Mouse (Mus musculus) lung, embryonic 15.5 days (tissue): Measurements from ENCODE around the gene Ganc. TPM values are rescaled to one million over a fixed set of nuclear protein-coding genes. Genes with fewer than 3 reads are reported as not detected.
A peak's percentile ranks its signal among the peaks of the same experiment; 100 is the strongest.

Experiments
- ATAC-seq: fragments of 200-750 bp; cut with Nextera tagmentation; 2 replicates; pipeline ENCODE4 v1.8.0; 2017; ENCODE audit warnings: moderate number of reproducible peaks, borderline replicate concordance; ENCODE audit not compliant: low FRiP score, low TSS enrichment; ENCODE audit errors: extremely low read depth
- H3K27ac ChIP-seq: fragments of 300-500 bp; sonication (generic); 2 replicates; pipeline ENCODE4 v1.5.1; 2015; ENCODE audit warnings: moderate library complexity, mild to moderate bottlenecking, inconsistent platforms
- H3K27me3 ChIP-seq: fragments of 300-500 bp; sonication (generic); 2 replicates; pipeline ENCODE4 v1.6.1; 2015; ENCODE audit warnings: inconsistent platforms
- H3K36me3 ChIP-seq: fragments of 300-500 bp; sonication (generic); 2 replicates; pipeline ENCODE4 v1.6.1; 2015; ENCODE audit warnings: inconsistent platforms
- H3K4me1 ChIP-seq: fragments of 300-500 bp; sonication (generic); 2 replicates; pipeline ENCODE4 v1.6.1; 2015; ENCODE audit warnings: inconsistent platforms
- H3K4me2 ChIP-seq: fragments of 300-500 bp; sonication (generic); 2 replicates; pipeline ENCODE4 v1.6.1; 2015; ENCODE audit warnings: inconsistent platforms, mild to moderate bottlenecking, moderate library complexity
- H3K4me3 ChIP-seq: fragments of 300-500 bp; sonication (generic); 2 replicates; pipeline ENCODE4 v1.5.1; 2015; ENCODE audit warnings: mild to moderate bottlenecking, inconsistent platforms
- H3K9ac ChIP-seq: fragments of 300-500 bp; sonication (generic); 2 replicates; pipeline ENCODE4 v1.6.1; 2015; ENCODE audit warnings: inconsistent platforms
- H3K9me3 ChIP-seq: fragments of 300-500 bp; sonication (generic); 2 replicates; pipeline ENCODE4 v1.6.1; 2016; ENCODE audit warnings: inconsistent platforms
- WGBS: fragments of 180-500 bp; shearing (Covaris S2); methylation state at CpG from one replicate; pipeline ENCODE4 v1.1.7; 2015; 5-methylcytosine and 5-hydroxymethylcytosine counted together
- polyA plus RNA-seq: library from polyadenylated mRNA; unstranded; fragments of >200 nt; fragmentation: Nextera tagmentation; extraction: Ambion mirVana; gene quantifications from 2 replicates; pipeline ENCODE4 v1.2.1, GENCODE M21; 2015

Ganc gene
- 7.2 and 9.7 TPM in 2 replicates for polyA plus RNA-seq

DNA sequence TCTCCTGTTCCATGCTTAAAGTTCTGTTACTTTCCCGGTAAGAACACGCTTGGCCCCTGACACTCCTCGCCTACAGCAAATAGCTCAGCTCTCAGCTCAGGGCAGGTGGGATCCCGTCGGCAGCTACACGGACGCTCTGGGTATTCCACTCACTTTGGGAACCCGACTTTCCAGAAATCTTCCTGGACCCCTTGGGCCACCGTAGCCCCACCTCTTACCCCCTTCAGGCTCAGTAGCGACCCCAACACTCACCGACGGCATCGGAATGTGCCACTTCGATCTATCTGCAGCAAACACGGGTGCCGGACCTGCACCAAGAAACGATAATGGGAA, at the start of gene Ganc:
Ganc (plus strand) TSS at position 244 of the 333 bp plus-strand sequence.
- Histone ChIP-seq H3K9ac (peak within 1 kb of the TSS; percentile 77), H3K27ac (peak within 1 kb of the TSS; percentile 96), H3K9me3 (no peaks in the 10 kb centered on the region; the same call in 1 of the 2 replicates), H3K4me2 (peak within 1 kb of the TSS; percentile 66), H3K27me3 (no peaks in the 10 kb centered on the region), H3K4me3 (peak within 1 kb of the TSS; percentile 61), H3K36me3 (no peaks in the 10 kb centered on the region), H3K4me1 (peaks cover 16% of the 10 kb centered on the region)
- 0% methylated on average over 17 of the region's 17 CpGs for WGBS
- peak; percentile 79 for ATAC-seq

DNA sequence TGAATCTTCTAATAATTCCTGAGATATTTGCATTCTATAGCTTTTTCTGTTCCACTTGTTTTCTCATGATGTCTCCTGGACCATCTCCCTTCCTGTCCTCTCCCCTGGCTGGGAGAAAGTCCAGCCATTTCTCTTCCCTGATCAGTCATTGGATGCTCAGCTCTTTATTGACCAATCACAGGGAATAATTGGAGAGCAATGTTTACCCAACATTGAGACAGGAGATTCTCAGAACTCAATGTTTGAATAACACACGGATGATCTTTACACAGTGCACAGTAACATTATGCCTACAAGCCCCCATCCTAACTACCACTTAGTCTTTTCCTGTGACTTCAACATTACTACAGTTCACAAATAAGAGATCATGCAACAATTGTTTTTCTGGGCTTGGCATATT, 43.3 kb upstream of the Ganc start:
- H3K9me3 ChIP-seq, result no peaks in the 10 kb centered on the region
- no peaks in the 10 kb centered on the region for H3K27me3 ChIP-seq
- WGBS, result 57% methylated on average over 1 of the region's 1 CpGs
- no peak overlapping the region for H3K27ac ChIP-seq
- peaks cover 56% of the 10 kb centered on the region for H3K36me3 ChIP-seq
- no peak overlapping the region for H3K4me2 ChIP-seq
- H3K9ac ChIP-seq, result no peak overlapping the region
- ATAC-seq, result no peak
- no peak overlapping the region for H3K4me3 ChIP-seq
- no peaks in the 10 kb centered on the region for H3K4me1 ChIP-seq

DNA sequence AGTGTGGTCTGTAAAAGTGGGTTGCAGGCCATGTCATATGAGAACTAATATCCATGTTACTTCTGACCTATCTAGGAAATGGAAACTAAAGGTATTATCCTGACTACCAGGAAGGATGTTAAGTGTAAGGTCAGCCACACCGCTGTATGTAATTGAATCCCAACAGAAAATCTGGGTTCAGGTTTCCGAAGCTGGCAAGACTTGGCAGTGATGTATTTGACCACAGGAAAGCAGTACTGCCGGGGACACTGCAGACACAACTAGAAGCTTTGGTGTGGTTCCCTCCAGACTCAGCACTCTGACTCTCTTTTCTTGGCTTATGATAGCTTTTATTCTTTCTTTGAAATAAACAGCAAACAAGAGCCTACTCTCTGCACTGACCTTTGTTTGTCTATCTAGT, 37.2 kb upstream of the Ganc start:
- H3K36me3 ChIP-seq, result peaks cover 62% of the 10 kb centered on the region
- 82% methylated on average over 3 of the region's 3 CpGs for WGBS
- H3K9me3 ChIP-seq, result no peaks in the 10 kb centered on the region
- H3K4me1 ChIP-seq, result no peaks in the 10 kb centered on the region
- no peak overlapping the region for H3K4me3 ChIP-seq
- no peak overlapping the region for H3K4me2 ChIP-seq
- H3K9ac ChIP-seq, result no peak overlapping the region
- H3K27me3 ChIP-seq, result no peaks in the 10 kb centered on the region
- no peak overlapping the region for H3K27ac ChIP-seq
- no peak for ATAC-seq

DNA sequence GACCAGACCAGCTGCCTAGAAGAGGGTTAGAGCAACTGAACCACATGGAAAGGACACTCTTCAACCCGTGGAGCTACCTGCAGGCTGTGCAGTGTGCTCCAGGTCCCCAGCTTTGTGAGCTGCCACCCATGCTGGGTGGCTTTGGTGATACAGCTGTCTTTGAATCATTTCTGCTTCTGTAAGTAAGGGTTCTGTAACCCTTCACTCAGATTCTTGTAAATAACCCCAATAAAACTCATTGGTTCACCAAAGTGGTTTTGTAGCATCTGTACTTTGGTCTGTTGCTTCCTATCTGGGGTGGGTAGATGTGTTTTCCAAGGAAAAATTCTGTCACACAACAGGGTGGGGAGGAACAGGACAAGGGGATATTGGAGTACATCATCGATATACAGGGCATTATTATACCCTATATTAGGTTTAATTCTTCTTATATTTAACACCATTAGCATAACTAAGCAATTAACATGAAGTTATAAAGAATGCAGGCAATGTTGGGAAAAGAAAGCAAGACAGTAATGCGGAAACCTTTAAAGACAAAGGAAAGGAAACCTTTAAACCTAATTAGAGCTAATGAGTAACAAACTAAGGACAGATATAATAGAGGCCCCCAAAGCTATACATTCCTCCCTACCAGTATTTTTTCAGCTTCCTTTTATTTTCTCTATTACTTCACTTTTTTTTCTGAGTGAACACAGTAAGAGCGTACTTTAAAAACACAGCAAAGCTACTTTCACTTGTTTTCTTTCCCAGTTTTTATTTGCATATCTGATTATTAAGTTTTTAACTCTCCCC, 36.1 kb upstream of the Ganc start:
- Histone ChIP-seq H3K4me1 (no peaks in the 10 kb centered on the region), H3K27ac (no peak overlapping the region), H3K36me3 (peaks cover 58% of the 10 kb centered on the region), H3K4me2 (no peak overlapping the region), H3K27me3 (no peaks in the 10 kb centered on the region), H3K4me3 (no peak overlapping the region), H3K9me3 (no peaks in the 10 kb centered on the region), H3K9ac (no peak overlapping the region)
- 95% methylated on average over 4 of the region's 4 CpGs for WGBS
- ATAC-seq, result no peak

DNA sequence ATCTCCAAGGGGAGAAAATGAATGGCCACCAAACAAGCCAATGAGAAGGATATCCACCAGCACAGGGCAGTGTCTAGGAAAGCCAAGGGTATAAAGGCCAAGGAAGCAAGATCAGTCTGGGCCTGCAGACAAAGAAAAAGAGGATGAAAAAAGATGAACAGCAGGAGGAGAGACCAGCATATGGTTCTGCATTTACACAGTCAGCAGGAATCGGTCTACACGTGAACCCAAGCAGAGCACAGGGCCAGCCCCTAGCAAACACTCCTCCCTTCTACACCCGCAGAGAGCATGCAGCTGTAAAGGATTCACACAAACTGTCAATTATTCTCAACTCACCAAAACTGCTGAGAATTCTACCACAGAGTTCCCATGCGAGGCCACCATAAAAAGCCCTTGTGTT, 29.8 kb upstream of the Ganc start:
- no peaks in the 10 kb centered on the region for H3K27me3 ChIP-seq
- no peak overlapping the region for H3K27ac ChIP-seq
- no peaks in the 10 kb centered on the region for H3K9me3 ChIP-seq
- no peak for ATAC-seq
- peaks cover 51% of the 10 kb centered on the region for H3K36me3 ChIP-seq
- H3K4me1 ChIP-seq, result no peaks in the 10 kb centered on the region
- H3K9ac ChIP-seq, result no peak overlapping the region
- WGBS, result 87% methylated on average over 4 of the region's 4 CpGs
- no peak overlapping the region for H3K4me2 ChIP-seq
- no peak overlapping the region for H3K4me3 ChIP-seq

DNA sequence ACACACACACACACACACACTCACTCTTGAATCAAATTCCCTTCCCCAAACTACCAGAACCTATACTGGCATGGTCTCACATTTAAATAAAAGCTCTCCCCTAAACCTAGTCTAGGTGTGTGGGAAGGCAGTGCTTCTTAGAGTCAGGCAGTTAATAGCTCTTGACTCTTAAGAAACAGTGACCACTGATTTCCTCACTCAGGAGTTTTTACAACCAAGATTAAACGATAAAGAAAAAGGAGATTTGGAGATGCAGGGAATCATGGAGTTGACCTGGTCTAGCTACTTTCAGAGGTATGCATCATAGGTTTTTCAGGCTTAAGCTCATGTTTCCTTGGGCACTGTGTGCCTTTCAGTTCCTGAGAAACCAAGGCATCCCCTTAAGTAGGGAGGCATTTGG, 17.4 kb upstream of the Ganc start:
- Histone ChIP-seq H3K9ac (no peak overlapping the region), H3K9me3 (no peaks in the 10 kb centered on the region), H3K4me1 (no peaks in the 10 kb centered on the region), H3K27ac (no peak overlapping the region), H3K4me2 (no peak overlapping the region), H3K4me3 (no peak overlapping the region), H3K27me3 (no peaks in the 10 kb centered on the region), H3K36me3 (peaks cover 62% of the 10 kb centered on the region)
- ATAC-seq, result no peak
- WGBS, result 93% methylated on average over 1 of the region's 1 CpGs

DNA sequence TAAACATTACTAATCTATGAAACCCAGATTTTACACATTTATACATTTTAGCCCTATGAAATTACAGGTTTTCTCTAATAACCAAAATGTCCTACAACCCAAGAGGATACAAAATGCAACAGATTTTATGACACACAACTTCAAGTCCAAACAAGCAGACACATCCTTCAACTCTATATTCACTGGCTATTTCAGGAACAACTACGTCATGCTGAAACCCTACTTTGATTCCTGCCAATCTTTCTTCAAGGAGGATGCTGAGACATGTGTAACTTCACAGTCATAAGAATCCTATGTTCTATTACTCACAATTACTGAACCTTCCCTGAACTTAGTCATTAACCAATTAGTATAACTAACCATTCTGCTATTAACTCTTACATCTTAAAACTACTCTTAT, 16.4 kb upstream of the Ganc start:
- no peaks in the 10 kb centered on the region for H3K4me1 ChIP-seq
- no peak overlapping the region for H3K4me2 ChIP-seq
- H3K36me3 ChIP-seq, result peaks cover 57% of the 10 kb centered on the region
- no peak for ATAC-seq
- H3K27me3 ChIP-seq, result no peaks in the 10 kb centered on the region
- no peak overlapping the region for H3K9ac ChIP-seq
- no peak overlapping the region for H3K4me3 ChIP-seq
- H3K27ac ChIP-seq, result no peak overlapping the region
- WGBS, result 94% methylated on average over 1 of the region's 1 CpGs
- H3K9me3 ChIP-seq, result no peaks in the 10 kb centered on the region

DNA sequence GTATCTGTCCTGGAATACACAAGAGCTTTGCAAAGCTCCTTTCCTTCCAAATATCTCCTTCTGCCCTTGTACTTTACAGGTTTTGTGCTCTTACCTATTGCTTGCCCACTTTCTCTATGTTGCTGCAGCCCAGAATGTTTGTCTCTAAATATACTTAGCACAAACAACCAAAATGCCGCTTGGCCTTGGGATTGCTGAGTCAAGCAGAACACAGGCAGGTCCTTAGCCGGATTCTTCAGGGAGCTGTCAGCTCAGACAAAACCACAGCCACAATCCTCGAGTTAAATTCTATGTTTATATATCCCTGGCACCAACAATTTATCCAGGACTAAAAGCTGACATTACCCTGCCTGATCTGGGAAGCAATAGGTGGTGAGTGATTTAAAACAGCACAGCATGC, 14.3 kb upstream of the Ganc start:
- no peaks in the 10 kb centered on the region for H3K4me1 ChIP-seq
- H3K4me3 ChIP-seq, result no peak overlapping the region
- 66% methylated on average over 3 of the region's 3 CpGs for WGBS
- no peak overlapping the region for H3K9ac ChIP-seq
- no peak for ATAC-seq
- H3K27me3 ChIP-seq, result no peaks in the 10 kb centered on the region
- H3K36me3 ChIP-seq, result peaks cover 55% of the 10 kb centered on the region
- H3K4me2 ChIP-seq, result no peak overlapping the region
- H3K9me3 ChIP-seq, result no peaks in the 10 kb centered on the region
- H3K27ac ChIP-seq, result no peak overlapping the region

DNA sequence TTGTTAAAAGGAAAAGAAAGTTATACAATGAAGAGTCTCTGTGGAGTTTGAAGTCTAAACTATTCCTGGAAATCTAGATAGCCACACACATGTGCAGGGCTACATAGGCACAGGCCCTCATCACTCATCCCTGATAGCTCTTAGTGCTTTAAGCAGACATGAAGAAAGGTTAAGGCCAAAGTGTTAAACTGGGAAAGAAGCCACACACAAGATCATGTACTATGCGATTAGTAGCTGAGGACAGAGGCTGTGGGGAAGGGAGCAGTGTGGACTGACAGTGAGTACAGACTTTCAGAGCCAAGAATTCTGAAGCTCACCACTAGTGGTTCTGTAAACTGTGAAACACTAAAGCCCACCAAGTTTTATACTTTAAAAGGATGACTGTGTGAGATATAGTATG, 12.8 kb upstream of the Ganc start:
- peaks cover 56% of the 10 kb centered on the region for H3K36me3 ChIP-seq
- no peaks in the 10 kb centered on the region for H3K9me3 ChIP-seq
- no peak for ATAC-seq
- H3K27me3 ChIP-seq, result no peaks in the 10 kb centered on the region
- H3K4me2 ChIP-seq, result no peak overlapping the region
- H3K4me3 ChIP-seq, result no peak overlapping the region
- H3K4me1 ChIP-seq, result no peaks in the 10 kb centered on the region
- 82% methylated on average over 1 of the region's 1 CpGs for WGBS
- no peak overlapping the region for H3K27ac ChIP-seq
- H3K9ac ChIP-seq, result no peak overlapping the region

DNA sequence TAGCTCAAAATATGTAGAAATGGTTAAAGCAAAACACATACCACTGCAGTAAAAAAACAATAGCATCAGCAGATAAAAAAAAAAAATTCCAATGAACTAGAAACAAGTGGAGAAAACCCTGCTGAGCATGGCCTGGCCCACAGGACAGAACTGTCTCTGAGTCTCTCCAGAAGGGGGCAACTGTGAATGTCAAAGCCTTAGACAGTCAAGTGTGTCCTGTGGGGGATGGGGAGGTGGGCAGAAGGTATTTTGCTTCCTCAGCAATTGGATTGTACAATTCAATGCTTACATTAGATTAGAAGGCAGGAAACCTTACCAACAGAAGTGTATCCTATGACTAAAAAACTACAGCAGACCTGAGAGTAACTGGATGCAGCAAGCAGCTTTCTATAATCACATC, 11.3 kb upstream of the Ganc start:
- H3K9me3 ChIP-seq, result no peaks in the 10 kb centered on the region
- peaks cover 62% of the 10 kb centered on the region for H3K36me3 ChIP-seq
- no peak overlapping the region for H3K27ac ChIP-seq
- H3K27me3 ChIP-seq, result no peaks in the 10 kb centered on the region
- H3K4me3 ChIP-seq, result no peak overlapping the region
- H3K9ac ChIP-seq, result no peak overlapping the region
- H3K4me1 ChIP-seq, result no peaks in the 10 kb centered on the region
- no peak overlapping the region for H3K4me2 ChIP-seq
- ATAC-seq, result no peak

DNA sequence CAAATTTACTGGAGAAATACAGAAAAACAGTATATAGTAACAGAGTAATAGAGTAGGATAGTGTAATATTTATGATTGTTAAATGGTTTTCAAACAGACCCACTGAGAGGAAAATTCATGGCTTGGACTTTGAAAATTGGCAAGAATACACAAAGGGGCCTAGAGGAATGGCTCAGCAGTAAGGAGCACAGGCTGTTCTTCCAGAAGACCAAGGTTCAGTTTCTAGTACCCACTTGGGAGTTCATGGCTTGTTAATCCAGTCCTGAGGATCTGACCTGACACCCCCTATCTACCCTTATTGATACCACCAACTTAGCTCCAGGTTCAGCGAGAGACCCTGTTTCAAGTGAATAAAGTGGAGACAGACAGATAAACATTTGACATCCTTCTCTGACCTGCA, 5.7 kb upstream of the Ganc start:
- H3K4me1 ChIP-seq, result peaks cover 8% of the 10 kb centered on the region
- no peak overlapping the region for H3K4me2 ChIP-seq
- ATAC-seq, result no peak
- 85% methylated on average over 1 of the region's 1 CpGs for WGBS
- no peaks in the 10 kb centered on the region for H3K27me3 ChIP-seq
- H3K9me3 ChIP-seq, result no peaks in the 10 kb centered on the region
- no peak overlapping the region for H3K4me3 ChIP-seq
- no peak overlapping the region for H3K9ac ChIP-seq
- H3K36me3 ChIP-seq, result peaks cover 35% of the 10 kb centered on the region
- H3K27ac ChIP-seq, result no peak overlapping the region

DNA sequence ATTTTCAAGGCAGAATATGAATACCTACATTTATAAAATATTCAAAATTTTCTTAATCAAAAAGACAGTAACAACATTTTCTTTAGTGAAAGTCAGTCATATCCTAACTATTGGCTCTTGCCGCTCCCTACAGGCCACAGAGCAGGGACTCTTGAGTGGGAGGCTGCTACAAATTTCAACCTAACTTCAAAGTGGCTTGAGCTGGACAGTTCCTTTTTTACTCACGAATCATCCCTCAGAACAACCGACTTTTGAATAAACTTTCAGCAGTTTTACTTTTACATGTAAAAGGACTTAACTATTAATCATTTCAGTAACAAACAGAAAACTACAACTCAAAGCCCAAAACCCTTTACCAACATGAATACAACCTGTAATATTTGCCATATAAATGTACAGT, 883 bp upstream of the Ganc start:
- peaks cover 6% of the 10 kb centered on the region; the same call in 1 of the 2 replicates for H3K36me3 ChIP-seq
- peaks cover 16% of the 10 kb centered on the region for H3K4me1 ChIP-seq
- WGBS, result 29% methylated on average over 3 of the region's 3 CpGs
- H3K27ac ChIP-seq, result no peak overlapping the region
- H3K4me3 ChIP-seq, result peak overlapping the region; percentile 61
- no peaks in the 10 kb centered on the region for H3K9me3 ChIP-seq
- peak overlapping the region; percentile 66 for H3K4me2 ChIP-seq
- ATAC-seq, result no peak
- no peaks in the 10 kb centered on the region for H3K27me3 ChIP-seq
- H3K9ac ChIP-seq, result peak overlapping the region; percentile 77
